Mouse (Mus musculus): Measurements from ENCODE around the gene Arid2.

Gene Arid2

DNA sequence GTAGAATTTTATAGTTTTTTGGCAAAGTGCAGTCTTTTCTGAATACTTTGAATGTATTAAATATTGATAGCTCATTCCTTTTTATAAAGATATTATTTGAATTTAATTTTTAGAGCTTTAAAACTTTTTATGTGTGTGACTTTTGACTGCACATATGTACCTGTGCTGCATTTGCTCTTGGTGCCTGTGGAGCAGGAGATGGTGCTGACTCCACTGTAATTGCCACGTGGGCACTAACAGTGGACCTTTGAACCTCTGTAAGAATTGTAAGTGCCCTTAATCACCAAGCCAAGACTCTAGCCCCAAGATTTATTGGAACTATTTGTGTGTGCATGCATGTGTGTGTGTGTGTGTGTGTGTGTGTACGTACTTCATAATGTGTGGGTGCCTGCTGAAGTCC lies 53.6 kb downstream of the Arid2 start:
- in situ Hi-C loops (cut with MboI, MseI), result no loop called here

DNA sequence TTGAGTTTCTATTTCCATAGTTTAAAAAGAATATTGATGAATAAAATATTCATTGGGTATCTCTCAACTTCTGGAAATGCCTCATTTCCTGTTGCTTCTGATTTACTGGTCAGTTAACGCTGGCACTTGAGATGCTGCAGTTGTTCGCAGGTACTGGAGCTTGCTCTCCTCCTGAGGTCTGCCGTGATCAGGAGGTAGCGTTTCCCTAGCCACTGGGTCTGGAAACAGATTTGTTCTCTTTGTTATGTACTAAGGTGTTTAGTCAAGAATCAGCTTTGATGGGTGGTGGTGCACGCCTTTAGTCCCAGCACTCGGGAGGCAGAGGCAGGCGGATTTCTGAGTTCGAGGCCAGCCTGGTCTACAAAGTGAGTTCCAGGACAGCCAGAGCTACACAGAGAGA lies 54.8 kb downstream of the Arid2 start:
- in situ Hi-C loops (cut with MboI, MseI), result no loop called here

DNA sequence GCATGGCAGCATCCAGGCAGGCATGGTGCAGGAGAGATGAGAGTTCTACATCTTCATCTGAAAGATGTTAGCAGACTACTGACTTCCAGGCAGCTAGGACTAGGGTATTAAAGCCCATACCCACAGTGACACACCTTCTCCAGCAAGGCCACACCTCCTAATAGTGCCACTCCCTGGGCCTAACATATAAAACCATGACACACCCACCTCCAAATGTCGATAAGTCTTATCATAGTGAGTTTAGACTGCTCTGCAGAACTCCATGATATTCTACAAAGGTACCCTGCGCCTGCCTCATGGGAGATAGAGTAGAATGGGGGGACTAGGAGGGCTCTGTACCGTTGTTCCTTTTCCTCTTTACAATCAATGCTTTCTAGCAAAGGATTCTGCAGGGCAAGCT lies 55.6 kb downstream of the Arid2 start:
- in situ Hi-C loops (cut with MboI, MseI), result no loop called here

DNA sequence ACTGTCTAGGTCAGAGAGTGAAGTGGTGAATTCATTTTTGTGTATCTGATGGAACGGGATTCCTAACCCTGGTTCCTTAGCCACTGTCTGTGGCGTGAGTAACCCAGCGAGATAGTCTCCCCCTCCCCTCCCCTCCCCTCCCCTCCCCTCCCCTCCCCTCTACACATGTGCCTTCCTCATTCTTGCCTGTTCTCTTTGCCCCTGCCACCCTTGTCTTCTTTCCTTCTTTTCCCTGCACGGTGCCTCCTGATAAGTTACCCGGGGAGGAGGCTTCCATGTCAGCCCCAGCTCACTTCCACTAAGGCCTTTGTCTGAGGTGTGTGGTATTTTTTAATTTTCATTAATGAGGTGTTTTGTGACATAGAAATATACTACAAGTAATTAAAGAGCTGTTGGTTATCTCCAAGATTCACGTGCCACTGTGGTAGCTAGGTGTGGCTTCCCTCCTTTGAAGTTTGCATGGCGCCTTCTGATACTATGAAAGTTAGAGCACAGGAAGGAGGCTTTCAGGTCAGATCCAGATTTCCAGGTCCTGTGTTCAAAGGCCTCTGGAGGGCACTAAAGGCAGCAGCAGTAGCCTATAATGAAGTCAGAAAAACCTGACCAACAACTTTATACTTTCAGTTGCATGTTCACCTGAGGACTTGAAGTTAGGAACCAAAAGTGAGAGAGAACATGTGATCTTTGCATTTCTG lies 57.4 kb downstream of the Arid2 start:
- in situ Hi-C loops (cut with MboI, MseI), result loop anchor here in 1 of 2 experiments (5.0 kb wide), 1 partner anchor 83 kb away; no protein-coding TSS in a partner anchor

DNA sequence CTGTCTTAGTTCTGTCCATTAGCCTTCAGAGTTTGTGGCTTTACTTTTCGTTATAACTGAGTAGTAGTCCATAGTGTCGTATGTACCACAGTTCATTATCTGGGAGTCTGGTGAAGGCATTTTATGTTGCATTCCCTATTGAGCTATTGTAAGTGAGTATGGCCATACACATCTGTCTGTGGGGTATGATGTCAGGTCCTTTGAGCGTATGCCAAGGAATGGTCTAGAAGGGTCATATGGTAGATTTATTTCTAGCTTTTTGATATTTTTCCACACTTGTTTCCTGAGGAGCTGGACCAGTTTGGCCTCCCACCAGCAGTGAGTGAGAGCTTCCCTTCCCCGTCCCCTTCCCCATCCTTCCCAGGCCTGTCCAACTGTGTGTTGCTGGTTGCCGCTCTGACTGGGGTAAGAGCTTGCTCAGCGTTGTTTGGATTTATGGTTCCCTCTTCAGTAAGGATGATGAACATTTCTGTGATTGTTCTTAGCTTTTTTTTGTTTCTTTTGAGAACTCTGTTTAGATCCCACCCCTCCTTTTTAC lies 58.1 kb downstream of the Arid2 start:
- in situ Hi-C loops (cut with MboI, MseI), result loop anchor here in 1 of 2 experiments (5.0 kb wide), 1 partner anchor 82 kb away; no protein-coding TSS in a partner anchor

DNA sequence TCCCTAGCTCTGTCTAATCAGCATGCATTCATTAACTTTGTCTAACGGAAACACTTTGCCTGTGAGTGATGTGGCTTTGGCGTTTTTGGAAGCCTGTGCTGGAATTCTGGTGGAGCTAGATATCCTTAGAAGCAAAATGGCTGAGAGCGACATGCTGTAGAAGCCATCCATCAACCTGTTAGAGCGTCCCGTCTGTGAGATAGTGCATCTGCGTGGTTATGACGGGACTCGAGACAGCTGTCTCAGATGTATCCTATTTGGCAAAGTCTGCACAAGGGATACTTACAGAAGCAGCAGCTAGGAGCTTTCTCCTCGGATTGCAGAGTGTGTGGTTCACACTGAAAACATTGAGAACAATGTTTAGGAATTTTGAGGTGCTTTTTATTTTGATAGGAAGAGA lies 64.1 kb downstream of the Arid2 start:
- in situ Hi-C loops (cut with MboI, MseI), result no loop called here

DNA sequence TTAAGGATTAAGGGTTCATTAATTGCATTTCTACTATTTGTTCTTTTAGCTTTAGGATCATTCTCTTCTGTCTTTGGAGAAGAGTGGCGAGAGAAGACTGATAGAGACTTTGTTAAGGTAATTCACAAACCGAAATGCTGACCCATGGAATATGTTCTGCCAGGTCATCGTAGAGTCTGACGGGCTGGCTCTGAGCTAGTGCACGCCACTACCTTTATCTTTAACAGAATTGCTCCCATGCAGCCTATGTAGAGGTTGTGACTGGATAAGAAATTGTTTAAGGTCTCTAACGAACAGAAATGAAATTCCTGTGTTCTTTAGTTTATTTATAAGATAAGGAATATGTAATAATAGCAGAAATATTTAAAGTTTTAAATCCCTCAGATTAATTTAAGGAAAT lies 71.6 kb downstream of the Arid2 start:
- in situ Hi-C loops (cut with MboI, MseI), result no loop called here

DNA sequence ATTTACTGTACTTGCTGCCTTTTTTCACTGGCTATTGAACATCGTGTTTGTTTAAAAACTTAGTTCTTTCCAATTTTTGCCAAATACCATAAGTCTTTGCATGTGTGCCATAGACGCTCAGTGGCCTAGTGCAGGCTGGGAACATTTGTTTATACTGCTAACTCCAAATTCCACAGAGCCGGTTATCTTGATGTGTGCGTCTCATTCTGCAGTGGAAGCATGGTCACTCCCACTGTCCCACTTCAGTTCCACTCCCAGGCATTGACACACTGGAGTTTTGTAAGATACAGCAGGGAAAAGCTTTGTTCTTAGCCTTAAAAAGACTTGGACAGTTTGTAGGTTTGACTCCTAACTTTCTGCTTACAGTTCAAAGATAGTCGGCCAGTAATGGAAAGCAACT lies 73.3 kb downstream of the Arid2 start:
- in situ Hi-C loops (cut with MboI, MseI), result no loop called here

DNA sequence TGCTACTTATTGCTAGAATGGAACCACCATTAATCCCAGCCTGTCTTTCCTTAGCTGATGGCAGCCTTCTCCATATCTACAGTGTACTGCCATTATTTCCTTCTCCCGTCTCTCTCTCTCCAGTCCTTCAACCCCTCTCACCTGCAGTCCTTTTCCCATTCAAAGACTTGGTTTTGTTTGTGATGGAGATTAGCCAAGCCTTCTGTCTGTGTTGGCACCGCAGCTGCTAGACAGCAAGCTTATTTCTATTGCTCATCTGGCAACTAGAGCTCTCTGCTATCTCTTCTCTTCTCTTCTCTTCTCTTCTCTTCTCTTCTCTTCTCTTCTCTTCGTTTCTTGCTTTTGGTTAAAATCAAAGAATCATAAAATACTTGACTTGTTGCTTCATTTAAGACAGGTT lies 78.0 kb downstream of the Arid2 start:
- in situ Hi-C loops (cut with MboI, MseI), result no loop called here

DNA sequence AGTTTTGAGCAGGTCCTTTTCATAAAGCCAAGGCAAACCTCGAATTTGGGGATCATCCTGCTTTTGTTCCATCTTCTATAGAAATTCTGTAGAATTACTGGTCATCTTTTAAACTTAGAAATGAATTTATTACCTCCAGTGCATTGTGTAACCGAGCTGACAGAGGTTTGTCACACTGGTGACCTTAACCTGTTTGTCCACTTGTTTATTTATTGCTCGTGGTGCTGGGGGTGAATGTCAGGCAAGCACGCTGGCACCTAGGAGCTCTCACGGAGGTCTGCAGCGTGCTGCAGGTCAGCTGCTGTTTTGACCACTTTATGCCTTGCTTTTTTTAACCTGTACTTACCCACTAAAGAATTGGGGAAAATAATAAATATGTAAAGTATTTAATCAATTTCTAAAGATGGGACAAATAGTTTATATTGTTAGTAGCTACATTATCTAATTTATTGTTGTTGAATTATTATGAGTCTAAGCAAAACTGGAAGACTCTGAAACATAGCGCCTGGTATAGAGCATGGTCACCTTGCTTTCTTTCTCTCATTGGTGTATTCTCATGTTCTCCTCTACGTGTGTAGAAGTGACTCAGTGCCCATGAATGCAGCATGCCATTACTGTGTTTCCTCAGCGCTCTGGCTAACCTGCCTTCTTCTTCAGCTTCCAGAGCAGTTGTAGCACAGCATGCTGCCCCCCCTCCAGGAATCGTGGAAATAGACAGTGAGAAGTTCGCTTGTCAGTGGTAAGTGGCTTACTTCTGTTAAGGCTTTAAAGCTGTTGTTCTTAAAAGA lies 79.1 kb downstream of the Arid2 start:
- in situ Hi-C loops (cut with MboI, MseI), result no loop called here

DNA sequence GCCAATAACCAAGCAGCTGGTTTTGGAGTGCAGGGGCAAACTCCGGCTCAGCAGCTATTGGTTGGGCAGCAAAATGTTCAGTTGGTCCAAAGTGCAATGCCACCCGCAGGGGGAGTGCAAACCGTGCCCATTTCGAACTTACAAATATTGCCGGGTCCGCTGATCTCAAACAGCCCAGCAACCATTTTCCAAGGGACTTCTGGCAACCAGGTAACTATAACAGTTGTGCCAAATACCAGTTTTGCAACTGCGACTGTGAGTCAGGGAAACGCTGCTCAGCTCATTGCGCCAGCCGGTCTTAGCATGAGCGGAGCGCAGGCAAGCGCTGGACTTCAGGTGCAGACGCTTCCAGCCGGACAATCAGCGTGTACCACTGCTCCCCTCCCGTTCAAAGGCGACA lies 84.0 kb downstream of the Arid2 start:
- in situ Hi-C loops (cut with MboI, MseI), result no loop called here

DNA sequence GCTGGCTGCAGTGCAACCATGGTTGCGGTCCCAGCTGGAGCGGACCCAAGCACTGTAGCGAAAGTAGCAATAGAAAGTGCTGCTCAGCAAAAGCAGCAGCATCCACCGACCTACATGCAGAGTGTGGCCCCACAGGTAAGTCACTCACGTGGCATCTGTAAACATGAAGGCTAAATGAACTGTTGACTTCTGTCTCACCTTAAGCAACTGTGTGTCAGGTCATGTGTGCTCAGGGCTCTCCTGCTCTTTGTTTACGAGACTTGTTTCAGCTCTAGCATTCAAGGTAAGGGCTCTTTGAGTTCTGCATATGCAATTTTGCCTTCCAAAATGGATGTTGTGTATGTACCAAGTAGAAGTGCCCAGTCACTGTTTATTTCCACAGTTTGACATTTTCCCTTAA lies 85.3 kb downstream of the Arid2 start:
- in situ Hi-C loops (cut with MboI, MseI), result no loop called here

DNA sequence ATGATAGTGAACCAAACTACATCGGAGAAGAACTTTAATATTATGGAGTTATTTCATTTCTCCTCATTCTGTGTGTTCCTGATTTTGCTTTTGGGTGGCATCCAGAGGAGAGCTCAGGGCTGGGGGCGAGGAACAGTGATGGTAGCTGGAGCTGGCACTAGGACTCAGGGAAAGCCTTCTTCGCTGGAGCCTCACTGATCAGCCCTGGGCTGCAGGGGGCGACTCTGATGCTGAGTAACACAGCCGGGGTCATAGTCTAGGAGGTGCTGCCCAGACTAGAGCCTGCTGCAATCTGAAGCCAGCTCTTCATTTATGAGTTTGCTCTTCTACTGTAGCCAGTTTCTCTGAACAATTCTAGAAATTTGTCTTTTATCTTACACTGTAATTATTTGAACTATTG lies 85.8 kb downstream of the Arid2 start:
- in situ Hi-C loops (cut with MboI, MseI), result no loop called here

DNA sequence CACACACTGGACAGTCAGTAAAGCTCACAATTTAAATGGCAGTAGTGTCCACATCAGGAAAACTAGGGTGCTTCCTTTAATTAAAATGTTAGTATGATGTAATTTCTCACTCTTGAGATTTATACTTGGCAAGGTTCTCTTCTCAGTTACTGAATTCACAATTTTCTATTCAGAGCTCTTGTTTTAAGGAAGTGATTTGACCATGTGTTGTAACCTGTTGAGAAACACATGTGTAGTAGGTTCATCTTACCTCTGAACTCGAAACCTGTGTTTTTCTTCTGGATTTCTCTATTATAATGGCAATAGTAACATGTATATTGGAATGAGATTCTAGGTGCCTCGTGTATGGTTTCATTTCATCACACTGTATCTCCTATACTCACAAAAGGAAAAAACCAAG lies 88.9 kb downstream of the Arid2 start:
- in situ Hi-C loops (cut with MboI, MseI), result no loop called here

DNA sequence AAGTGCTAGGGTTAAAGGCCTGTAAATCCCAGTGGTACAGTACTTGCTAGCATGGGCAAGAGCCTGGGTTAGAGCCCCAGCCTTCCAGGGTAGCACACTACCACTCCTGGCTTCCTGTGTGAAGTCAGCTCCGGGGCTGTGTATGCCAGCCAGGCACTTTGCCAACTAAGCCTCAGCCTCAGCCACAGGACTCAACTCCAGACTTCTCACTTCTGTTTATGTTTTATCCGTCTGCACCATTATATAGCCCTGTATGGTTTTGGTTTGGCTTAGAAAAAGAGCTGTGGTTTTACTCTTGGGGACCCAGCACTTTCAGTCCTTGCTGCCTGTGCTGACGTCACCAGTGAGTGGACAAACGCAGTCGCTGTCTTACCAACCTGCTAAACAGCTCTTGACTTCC lies 89.9 kb downstream of the Arid2 start:
- in situ Hi-C loops (cut with MboI, MseI), result no loop called here

DNA sequence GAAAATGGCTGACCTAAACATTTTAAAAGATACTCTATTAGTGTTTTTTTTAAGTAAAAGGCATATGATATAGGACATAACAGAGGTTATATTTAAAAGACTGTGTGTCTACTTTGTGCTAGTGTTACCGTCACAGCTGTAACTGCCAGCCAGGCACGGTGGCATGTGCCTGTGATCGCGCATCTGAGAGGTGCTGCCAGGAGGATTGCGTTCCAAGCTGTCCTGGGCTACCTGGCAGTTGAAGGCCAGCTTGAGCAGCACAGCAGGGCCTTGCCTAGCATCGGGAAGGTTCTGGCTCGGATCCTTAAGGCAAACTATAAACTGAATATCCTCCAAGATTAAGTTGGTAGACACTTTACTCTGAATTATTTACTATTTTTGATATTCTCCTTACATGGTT lies 90.4 kb downstream of the Arid2 start:
- in situ Hi-C loops (cut with MboI, MseI), result no loop called here

DNA sequence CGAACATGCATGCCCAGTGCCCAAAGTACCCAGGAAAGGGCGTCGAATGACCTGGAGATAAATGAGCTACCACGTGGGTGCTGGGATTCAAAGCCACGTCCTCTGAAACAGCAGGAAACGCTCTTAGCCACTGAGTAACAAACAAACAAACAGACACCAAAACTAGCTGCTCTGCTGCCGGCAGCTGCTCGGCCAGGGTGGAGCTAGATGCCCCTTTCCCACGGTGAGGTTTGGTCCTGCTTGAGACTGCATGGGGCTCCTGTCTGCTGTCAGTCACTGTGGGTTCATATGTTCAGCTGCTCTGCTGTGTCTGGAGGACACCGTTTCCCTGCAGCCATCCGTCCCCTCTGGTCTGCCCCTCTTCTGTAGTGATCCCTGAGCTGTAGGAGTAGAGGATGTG lies 94.9 kb downstream of the Arid2 start:
- in situ Hi-C loops (cut with MboI, MseI), result loop anchor here in 1 of 2 experiments (10.0 kb wide), 1 partner anchor 607 kb away; no protein-coding TSS in a partner anchor

DNA sequence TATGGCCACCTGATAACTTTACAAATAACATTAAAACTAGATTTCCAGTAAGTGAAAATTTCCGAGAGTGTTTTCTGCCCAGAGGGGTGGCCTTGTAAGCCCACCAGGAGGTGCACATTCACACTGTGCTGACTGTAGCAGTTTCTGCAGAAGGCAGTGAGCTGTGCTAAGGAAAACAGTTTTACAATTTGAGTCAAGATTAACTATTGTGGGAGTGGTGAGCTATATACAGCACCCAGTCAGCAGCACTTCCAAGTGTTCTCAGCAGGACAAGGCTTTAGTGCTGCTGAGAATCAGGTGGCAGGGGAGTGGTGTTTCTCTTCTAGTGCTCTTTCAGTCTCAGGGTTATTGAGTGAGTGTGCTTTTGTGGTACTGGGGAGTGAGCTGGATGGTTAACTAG lies 101.2 kb downstream of the Arid2 start:
- in situ Hi-C loops (cut with MboI, MseI), result loop anchor here in 1 of 2 experiments (10.0 kb wide), 1 partner anchor 614 kb away; no protein-coding TSS in a partner anchor

DNA sequence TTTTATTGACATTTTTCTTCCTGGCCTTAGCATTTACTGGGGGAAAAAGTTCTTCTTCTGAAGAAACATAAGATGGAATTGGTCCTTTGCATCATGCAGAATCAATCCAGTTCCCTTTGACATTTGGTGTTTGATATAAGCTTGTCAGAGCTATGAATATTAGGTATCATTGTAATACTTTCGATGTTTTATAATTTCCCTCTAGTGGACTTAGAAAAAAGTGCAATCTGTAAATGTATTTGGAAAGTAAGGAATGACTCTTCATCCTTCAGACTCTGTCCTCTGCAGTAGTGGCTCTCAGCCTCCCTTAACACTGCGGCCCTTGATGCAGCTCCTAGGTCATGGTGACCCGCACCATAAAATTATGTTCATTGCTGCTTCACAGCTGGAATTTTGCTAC lies 105.6 kb downstream of the Arid2 start:
- in situ Hi-C loops (cut with MboI, MseI), result no loop called here

DNA sequence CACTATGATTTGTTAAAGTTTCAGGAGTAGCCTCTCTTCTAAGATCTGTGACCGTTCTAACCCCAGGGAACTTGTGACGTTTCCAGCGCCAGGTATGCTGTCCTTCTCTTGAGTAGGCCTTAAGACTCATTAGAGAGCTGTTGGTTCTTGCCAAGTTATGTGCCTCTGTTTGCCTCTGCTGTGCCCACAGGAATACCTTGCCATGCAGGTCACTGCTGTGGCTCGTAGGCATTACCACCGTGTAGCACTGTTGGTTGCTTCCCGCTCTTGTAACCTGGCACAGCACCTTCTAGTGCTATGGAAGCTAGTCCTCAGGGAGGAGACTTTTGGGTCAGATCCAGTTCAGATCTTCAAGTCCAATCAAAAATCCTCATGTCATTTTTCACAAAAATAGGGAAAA lies 107.8 kb downstream of the Arid2 start:
- in situ Hi-C loops (cut with MboI, MseI), result no loop called here

DNA sequence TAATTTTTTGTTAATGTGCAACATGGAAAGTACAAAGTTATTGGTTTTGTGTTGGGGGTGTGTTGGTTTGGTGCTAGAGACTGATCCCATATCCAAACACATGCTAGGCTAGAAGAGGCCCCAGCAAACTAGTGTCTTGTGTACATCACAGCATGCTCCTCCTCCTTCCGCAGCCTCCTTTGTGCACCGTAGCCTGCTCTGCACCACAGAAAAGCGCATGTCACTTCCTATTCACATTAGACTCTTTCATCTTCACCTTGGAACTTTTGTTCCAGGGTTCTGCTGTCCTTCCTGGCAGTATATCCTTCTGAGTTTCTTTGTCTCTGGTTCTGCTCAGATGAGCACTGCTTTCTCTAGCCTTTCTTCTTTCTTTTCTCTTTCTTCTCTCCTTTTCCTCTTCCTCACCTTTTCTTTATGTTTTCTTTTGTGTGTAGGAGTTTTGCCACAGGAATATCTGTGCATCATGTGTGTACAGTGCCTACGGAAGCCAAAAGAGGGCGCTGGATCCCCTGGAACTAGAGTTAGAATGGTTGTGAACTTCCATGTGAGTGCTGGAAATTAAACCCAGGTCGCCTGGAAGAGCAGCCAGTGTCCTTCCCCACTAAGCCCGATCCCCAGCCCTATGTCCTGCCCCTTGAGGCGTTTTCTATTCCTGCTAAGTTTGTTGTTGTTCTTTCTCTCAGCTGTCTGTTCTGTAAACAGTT lies 109.5 kb downstream of the Arid2 start:
- in situ Hi-C loops (cut with MboI, MseI), result no loop called here

DNA sequence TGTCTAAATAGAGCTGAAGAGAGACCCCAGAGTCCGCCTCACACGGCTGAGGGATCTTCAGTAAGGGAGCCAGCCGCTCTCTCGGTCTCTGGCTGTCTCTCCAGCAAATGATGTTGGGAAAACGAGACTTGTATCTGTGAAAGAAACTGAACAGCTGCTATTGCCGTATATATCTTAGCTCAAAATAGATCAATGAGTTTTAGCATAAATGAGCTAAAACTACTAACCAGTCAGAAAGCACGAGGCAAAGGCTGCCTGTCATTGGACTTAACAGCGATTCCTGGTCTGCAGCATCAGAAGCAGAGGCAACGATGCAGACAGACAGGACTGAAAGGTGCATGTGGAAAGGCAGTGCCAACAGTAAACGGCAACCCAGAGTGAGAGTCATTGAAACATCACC lies 111.0 kb downstream of the Arid2 start:
- in situ Hi-C loops (cut with MboI, MseI), result no loop called here
